Mouse (Mus musculus) gastrocnemius, postnatal 36 days (tissue): Measurements from ENCODE around the gene Scamp5. TPM values are rescaled to one million over a fixed set of nuclear protein-coding genes. Genes with fewer than 3 reads are reported as not detected.
A peak's percentile ranks its signal among the peaks of the same experiment; 100 is the strongest.

Experiments
- DNase-seq, 2 experiments: peaks; one replicate each; pipeline ENCODE4 v3.0.0; 2022
- intact Hi-C: fragments of 180-260 bp; cut with DNase I; formaldehyde crosslinking; loops from one replicate; pipeline ENCODE4 v1.15.1; 2025
- total RNA-seq, 2 experiments: library from RNA; stranded (reverse); gene quantifications; 2 replicates each; pipeline ENCODE4 v1.2.3; 2021

The Scamp5 gene
- total RNA-seq, 2 experiments from 2014 or later = 0.66 to 0.74 TPM

GRCm38 (mm10) chr9:57421121-57421571, 46.7 kb downstream of the Scamp5 start:
- peak; percentile 46 to 49 for DNase-seq
- intact Hi-C loops = no loop called here

- peak; percentile 92 to 95 for DNase-seq
- intact Hi-C loops = no loop called here
These were observed 47.3 kb downstream of the Scamp5 start for GRCm38 (mm10) chr9:57420321-57421120.

- DNase-seq = no peak
- intact Hi-C loops = no loop called here
These were observed 48.2 kb downstream of the Scamp5 start for GRCm38 (mm10) chr9:57419521-57420267.

DNA sequence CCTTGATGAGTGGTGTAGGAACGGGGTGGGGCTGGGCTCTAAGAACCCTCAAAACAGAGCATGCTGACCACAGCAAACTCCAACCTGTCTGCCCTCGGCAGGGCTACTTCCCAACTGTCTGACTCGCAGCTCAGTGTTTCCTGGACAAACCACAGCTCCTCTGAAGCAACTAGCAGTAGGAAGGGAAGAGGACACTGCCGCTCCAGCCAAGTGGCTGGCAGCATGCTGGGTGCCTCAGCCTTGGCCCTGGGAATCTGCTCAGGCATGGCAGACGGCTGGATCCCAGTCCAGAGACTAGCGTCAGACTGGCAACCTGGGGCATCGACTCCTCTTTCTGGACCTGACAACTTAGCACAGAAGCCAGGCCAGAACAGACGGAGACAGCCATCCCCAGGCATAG, 50.5 kb downstream of the Scamp5 start:
- intact Hi-C loops = no loop called here
- peak; percentile 25 to 37 for DNase-seq

DNA sequence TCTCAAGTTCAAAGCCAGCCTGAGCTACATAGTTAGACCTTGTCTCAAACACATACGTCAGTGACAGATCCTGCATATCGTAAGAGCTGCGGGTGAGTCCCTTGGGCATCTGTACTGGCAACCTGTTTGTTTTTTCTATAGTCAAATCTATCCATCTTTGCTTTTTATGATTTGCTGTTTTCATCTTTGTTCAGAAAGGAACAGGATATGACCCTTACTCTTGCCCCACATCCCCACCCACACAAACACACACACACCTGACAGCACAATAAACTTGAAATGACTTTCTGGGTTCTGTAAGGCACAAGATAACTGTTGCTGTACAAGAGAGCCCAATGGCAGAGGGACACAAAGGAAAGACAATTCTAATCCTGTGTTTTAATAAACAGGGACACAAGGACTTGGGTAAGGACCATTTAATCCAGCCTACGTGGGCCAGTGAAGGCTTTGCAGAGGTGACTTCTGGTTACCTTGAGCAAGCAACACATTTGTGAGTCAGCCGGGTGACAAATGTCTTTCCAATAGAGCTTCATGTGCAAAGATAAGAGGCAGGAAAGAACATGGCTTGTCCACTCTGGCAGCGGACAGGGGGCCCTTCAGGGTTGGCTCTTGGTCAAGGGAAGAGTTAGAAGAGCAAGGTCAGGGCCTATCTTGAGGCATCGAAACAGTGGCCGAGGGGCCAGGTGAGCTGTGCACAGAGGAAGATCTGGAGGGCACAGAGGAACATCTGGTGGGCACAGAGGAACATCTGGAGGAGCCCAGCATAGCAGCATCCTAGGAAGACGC, 60.5 kb downstream of the Scamp5 start:
- intact Hi-C loops = no loop called here
- DNase-seq = no peak

- intact Hi-C loops = no loop called here
- no peak for DNase-seq
These were observed 61.5 kb downstream of the Scamp5 start for GRCm38 (mm10) chr9:57406395-57406794.

DNA sequence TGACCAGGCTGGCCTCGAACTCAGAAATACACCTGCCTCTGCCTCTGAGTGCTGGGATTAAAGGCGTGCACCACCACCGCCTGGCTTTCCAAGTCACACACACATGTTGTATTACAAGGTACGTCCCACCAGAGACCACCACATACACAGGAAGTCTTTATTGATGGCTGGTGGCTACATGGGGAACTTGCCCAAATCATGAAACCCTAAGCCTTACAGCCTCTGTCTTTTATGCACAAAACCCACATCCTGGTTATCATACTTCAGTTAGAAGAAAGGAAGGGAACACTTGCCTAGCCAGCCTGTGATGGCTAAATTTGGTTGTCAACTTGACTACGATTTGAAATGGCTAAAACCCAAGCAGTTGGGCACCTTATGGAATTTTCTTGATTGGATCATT, 63.8 kb downstream of the Scamp5 start:
- no peak for DNase-seq
- intact Hi-C loops = no loop called here

DNA sequence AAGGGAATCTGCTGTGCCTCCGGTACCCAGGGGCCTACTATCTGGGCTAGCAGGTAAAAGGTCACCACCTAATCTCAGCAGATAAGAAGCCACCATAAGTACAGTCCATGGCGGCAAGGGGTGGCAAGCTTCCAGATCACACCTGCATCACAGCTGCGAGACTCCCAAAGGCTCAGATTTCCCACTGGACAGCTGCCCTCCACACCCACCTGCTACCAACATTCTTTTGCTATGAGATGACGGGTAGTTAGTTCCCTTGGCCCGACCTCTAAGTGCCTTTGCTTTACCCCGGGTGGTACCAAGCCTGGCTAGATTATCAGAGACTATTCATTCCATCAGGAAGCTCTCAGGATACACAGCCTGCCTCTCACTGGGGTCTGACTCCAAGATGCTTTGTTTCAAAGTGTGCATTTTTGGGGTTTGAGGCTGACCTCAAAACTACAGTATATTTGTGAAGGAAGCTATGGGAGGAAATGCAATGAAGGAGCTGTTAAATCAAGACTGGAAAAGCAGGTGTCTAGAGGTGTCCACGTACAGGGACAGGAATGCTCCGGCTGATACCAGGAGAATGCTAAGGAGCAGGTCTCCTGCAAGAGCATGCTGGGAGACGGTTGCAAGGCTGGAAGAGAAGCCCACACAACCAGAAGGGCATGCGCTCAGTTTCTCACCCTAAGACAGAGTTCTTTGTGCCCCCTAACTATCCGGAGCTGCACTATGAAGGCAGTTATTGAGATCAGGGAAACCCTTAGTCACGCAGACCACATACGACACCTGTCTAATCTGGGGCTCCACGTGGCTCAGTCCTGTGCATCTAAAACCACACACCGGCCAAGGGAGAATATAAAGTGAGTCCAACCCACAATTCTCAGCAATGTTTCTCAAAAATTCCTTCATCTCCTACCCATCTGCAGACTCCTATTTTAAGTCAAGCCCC, 65.3 kb downstream of the Scamp5 start:
- no peak for DNase-seq
- intact Hi-C loops = no loop called here

GRCm38 (mm10) chr9:57398773-57399172, 69.1 kb downstream of the Scamp5 start:
- intact Hi-C loops = no loop called here
- DNase-seq = no peak

- intact Hi-C loops = no loop called here
- DNase-seq = no peak
These were observed 75.0 kb downstream of the Scamp5 start for GRCm38 (mm10) chr9:57392892-57393291.

Other genes starting within 250 kb of the Scamp5 start
- not detected for gene Trcg1, start 231.5 kb downstream of the Scamp5 start, total RNA-seq
- gene 1700017B05Rik, start 205.4 kb downstream of the Scamp5 start, total RNA-seq = 1 to 10 TPM; 3.8 to 4.2 TPM
- gene Ppcdc, start 27.9 kb downstream of the Scamp5 start, total RNA-seq = 1 to 10 TPM; 7.1 to 7.7 TPM
- not detected for gene Rpp25, start 36.0 kb upstream of the Scamp5 start, total RNA-seq
- gene Cox5a, start 53.2 kb upstream of the Scamp5 start, total RNA-seq = 1,000 to 10,000 TPM; 1,357 to 1,404 TPM
- gene Fam219b, start 69.5 kb upstream of the Scamp5 start, total RNA-seq = 1 to 10 TPM; 4.0 to 5.5 TPM
- gene Mpi, start 84.7 kb upstream of the Scamp5 start, total RNA-seq = 10 to 100 TPM; 80.9 to 83.7 TPM
- gene Scamp2, start 92.9 kb upstream of the Scamp5 start, total RNA-seq = 10 to 100 TPM; 33.8 to 37.3 TPM
- gene Ulk3, start 121.4 kb upstream of the Scamp5 start, total RNA-seq = 1 to 10 TPM; 4.3 to 6.0 TPM
- gene Cplx3, start 138.2 kb upstream of the Scamp5 start, total RNA-seq = not detected
- gene Lman1l, start 152.7 kb upstream of the Scamp5 start, total RNA-seq = not detected
- 1 to 10 TPM; 8.5 to 9.5 TPM for gene Csk, start 185.6 kb upstream of the Scamp5 start, total RNA-seq
- not detected for gene Cyp1a2, start 215.6 kb upstream of the Scamp5 start, total RNA-seq
- under 1 TPM; 0.26 to 0.57 TPM for gene Cyp1a1, start 219.9 kb upstream of the Scamp5 start, total RNA-seq
- 1 to 10 TPM; 4.8 to 6.3 TPM for gene Edc3, start 240.5 kb upstream of the Scamp5 start, total RNA-seq